Mouse (Mus musculus): Measurements from ENCODE around the gene Plcb4. TPM values are rescaled to one million over a fixed set of nuclear protein-coding genes. Genes with fewer than 3 reads are reported as not detected.

Plcb4 gene
- total RNA-seq, 2 experiments from 2014 or later = 19.5 to 27.3 TPM

DNA sequence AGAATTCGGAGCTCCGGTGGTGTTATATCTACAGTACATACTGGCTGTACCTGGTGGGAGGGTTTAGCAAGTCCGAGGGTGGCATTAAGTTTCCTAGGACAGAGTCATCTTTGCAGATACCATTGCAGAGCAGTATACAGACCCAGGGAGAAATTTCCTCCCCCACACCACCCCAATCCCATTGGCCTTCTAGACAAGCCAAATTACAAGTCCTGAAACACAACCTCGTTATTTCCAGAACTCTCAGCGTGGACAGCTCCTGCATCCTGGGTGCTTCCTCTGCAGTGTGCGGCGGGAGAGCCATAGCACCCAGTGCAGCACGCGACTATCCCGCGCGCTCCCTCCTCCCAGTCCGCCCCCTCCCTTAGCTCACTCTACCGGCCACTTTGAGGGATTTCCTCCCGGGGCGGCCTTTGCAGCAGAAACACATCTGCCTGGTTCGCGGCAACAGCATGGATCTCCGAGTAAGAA is 399.1 kb downstream of the Plcb4 start:
- intact Hi-C loops (cut with DNase I) = no loop called here
- DNase-seq = no peak

GRCm38 (mm10) chr2:136058398-136058797 is 399.6 kb downstream of the Plcb4 start:
- intact Hi-C loops (cut with DNase I) = no loop called here
- DNase-seq = no peak

DNA sequence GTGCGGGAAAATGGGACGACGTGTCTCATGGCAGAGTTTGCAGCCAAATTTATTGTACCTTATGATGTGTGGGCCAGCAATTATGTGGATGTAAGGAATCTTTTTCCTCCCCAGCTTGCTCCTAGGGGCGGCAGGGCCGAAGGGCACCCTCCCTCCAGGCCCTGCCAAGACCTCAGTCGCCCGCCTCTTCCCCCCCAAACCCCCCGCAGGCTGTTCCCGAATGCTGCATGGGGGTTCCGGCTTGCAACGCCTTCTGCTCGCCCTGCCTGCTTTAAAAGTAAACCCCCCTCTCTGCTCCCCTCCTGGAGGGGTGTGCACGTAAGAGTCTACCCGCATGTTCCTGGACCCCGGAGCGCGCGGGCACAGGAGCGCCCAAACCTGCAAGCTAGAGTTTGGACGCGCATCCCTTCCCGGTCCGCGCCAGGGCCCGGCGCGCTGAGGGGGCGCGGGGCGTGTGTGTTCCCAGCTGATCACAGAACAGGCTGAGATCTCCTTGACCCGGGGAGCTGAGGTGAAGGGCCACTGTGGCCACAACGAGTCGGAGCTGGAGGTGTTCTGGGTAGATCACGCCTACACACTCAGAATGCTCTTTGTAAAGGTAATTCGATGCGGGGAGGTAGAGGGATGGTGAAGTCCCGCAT is 400.3 kb downstream of the Plcb4 start:
- intact Hi-C loops (cut with DNase I) = no loop called here

More for the DNA sequence above, 400.3 kb downstream of the Plcb4 start:
- no peak for DNase-seq
